Mouse (Mus musculus): ENCODE measurements around the gene Klf2. TPM values are rescaled to one million over a fixed set of nuclear protein-coding genes. Genes with fewer than 3 reads are reported as not detected.

Gene Klf2
- total and polyA plus RNA-seq, 2 experiments from 2014 or later: 4.0 to 9.5 TPM

DNA sequence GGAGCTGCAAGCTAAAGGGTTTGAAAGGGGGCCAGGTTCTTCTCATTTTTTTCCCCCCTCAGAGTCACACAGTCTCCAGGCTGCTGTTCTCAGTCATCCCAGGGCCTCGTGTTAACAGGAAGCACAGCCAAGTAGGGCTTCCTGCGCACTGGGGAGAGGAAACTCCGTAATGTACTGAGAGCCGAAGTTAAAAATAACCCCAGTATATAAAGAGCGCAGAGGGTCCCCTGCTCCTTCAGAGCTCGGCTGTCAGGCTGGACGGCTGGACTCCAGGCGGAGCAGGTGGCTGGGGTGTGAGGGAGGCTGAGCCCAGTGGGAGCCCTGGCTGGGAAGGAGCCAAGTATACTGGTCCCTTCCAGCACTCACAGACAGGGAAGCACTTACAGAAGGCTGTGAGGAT lies 23.2 kb upstream of the Klf2 start:
- 38% methylated on average over 8 of the region's 8 CpGs for WGBS
- peak; percentile 74 for DNase-seq
- ATAC-seq: peak; percentile 96
- H3K27me3 ChIP-seq (ENCODE audit: insufficient read depth, low read length): no peaks in the 10 kb centered on the region
- H3K36me3 ChIP-seq (ENCODE audit: insufficient read depth): no peaks in the 10 kb centered on the region
- no peak overlapping the region for H3K4me3 ChIP-seq (ENCODE audit: low read depth, low read length)
- no peak for TF ChIP-seq CTCF (IDR thresholded peaks at IDR 0.05; ENCODE audit: low read depth)
- H3K9me3 ChIP-seq (ENCODE audit: low read length): no peaks in the 10 kb centered on the region
- no peaks in the 10 kb centered on the region for H3K4me1 ChIP-seq (ENCODE audit: insufficient read depth)
- H3K4me2 ChIP-seq (ENCODE audit: low read depth): peak overlapping the region; percentile 29; the same call in 1 of the 2 replicates
- peak overlapping the region; percentile 59 for H3K27ac ChIP-seq (ENCODE audit: low read depth, low read length)
- H3K9ac ChIP-seq: 0 out of 2 replicates have a peak overlapping the region, but pooled peaks have one; percentile 22

DNA sequence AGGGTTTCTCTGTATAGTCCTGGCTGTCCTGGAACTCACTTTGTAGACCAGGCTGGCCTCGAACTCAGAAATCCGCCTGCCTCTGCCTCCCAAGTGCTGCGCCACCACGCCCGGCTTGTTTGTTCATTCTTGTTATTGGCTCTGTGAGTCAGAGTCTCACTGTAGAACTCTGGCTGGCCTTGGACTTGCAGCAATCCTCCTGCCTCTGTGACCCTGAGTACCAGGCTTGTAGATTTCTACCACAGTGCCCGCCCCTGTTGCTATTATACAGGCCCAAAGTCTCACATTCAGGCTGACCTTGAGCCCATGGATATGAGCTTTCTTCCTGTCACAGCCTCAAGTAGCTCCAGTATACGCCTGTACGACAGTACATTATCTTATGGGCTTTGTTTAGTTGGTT lies 22.3 kb upstream of the Klf2 start:
- Histone ChIP-seq H3K4me1 (ENCODE audit: insufficient read depth) (no peaks in the 10 kb centered on the region), H3K36me3 (ENCODE audit: insufficient read depth) (no peaks in the 10 kb centered on the region), H3K4me3 (ENCODE audit: low read depth, low read length) (no peak overlapping the region), H3K27ac (ENCODE audit: low read depth, low read length) (no peak overlapping the region), H3K4me2 (ENCODE audit: low read depth) (no peak overlapping the region), H3K27me3 (ENCODE audit: insufficient read depth, low read length) (no peaks in the 10 kb centered on the region), H3K9ac (no peak overlapping the region), H3K9me3 (ENCODE audit: low read length) (no peaks in the 10 kb centered on the region)
- TF ChIP-seq CTCF (IDR thresholded peaks at IDR 0.05; ENCODE audit: low read depth): no peak
- ATAC-seq: no peak
- no peak for DNase-seq
- 92% methylated on average over 8 of the region's 8 CpGs for WGBS

- no peaks in the 10 kb centered on the region for H3K9me3 ChIP-seq (ENCODE audit: low read length)
- TF ChIP-seq CTCF (IDR thresholded peaks at IDR 0.05; ENCODE audit: low read depth): no peak
- WGBS: 95% methylated on average over 1 of the region's 1 CpGs
These were observed 19.9 kb upstream of the Klf2 start for GRCm38 (mm10) chr8:72298928-72299327.

GRCm38 (mm10) chr8:72300654-72301400 lies 18.0 kb upstream of the Klf2 start:
- no peak for TF ChIP-seq CTCF (IDR thresholded peaks at IDR 0.05; ENCODE audit: low read depth)
- no peak overlapping the region for H3K27ac ChIP-seq (ENCODE audit: low read depth, low read length)
- H3K9me3 ChIP-seq (ENCODE audit: low read length): no peaks in the 10 kb centered on the region
- H3K4me2 ChIP-seq (ENCODE audit: low read depth): no peak overlapping the region
- no peak overlapping the region for H3K4me3 ChIP-seq (ENCODE audit: low read depth, low read length)
- WGBS: 79% methylated on average over 9 of the region's 9 CpGs
- H3K4me1 ChIP-seq (ENCODE audit: insufficient read depth): no peaks in the 10 kb centered on the region
- H3K36me3 ChIP-seq (ENCODE audit: insufficient read depth): no peaks in the 10 kb centered on the region
- no peak overlapping the region for H3K9ac ChIP-seq
- ATAC-seq (no peak), DNase-seq (no peak)
- no peaks in the 10 kb centered on the region for H3K27me3 ChIP-seq (ENCODE audit: insufficient read depth, low read length)

More at GRCm38 (mm10) chr8:72298928-72299327, 19.9 kb upstream of the Klf2 start:
- H3K27me3 ChIP-seq (ENCODE audit: insufficient read depth, low read length): no peaks in the 10 kb centered on the region
- H3K4me1 ChIP-seq (ENCODE audit: insufficient read depth): no peaks in the 10 kb centered on the region
- no peak overlapping the region for H3K27ac ChIP-seq (ENCODE audit: low read depth, low read length)
- H3K4me2 ChIP-seq (ENCODE audit: low read depth): no peak overlapping the region
- H3K9ac ChIP-seq: no peak overlapping the region
- ATAC-seq: no peak
- DNase-seq: no peak
- no peaks in the 10 kb centered on the region for H3K36me3 ChIP-seq (ENCODE audit: insufficient read depth)
- H3K4me3 ChIP-seq (ENCODE audit: low read depth, low read length): no peak overlapping the region

GRCm38 (mm10) chr8:72301497-72301896 lies 17.3 kb upstream of the Klf2 start:
- no peak overlapping the region for H3K27ac ChIP-seq (ENCODE audit: low read depth, low read length)
- no peak for TF ChIP-seq CTCF (IDR thresholded peaks at IDR 0.05; ENCODE audit: low read depth)
- no peaks in the 10 kb centered on the region for H3K4me1 ChIP-seq (ENCODE audit: insufficient read depth)
- H3K4me3 ChIP-seq (ENCODE audit: low read depth, low read length): no peak overlapping the region
- DNase-seq: no peak
- no peaks in the 10 kb centered on the region for H3K36me3 ChIP-seq (ENCODE audit: insufficient read depth)
- H3K27me3 ChIP-seq (ENCODE audit: insufficient read depth, low read length): no peaks in the 10 kb centered on the region
- ATAC-seq: no peak
- WGBS: 82% methylated on average over 5 of the region's 5 CpGs
- no peak overlapping the region for H3K4me2 ChIP-seq (ENCODE audit: low read depth)
- no peaks in the 10 kb centered on the region for H3K9me3 ChIP-seq (ENCODE audit: low read length)
- no peak overlapping the region for H3K9ac ChIP-seq

DNA sequence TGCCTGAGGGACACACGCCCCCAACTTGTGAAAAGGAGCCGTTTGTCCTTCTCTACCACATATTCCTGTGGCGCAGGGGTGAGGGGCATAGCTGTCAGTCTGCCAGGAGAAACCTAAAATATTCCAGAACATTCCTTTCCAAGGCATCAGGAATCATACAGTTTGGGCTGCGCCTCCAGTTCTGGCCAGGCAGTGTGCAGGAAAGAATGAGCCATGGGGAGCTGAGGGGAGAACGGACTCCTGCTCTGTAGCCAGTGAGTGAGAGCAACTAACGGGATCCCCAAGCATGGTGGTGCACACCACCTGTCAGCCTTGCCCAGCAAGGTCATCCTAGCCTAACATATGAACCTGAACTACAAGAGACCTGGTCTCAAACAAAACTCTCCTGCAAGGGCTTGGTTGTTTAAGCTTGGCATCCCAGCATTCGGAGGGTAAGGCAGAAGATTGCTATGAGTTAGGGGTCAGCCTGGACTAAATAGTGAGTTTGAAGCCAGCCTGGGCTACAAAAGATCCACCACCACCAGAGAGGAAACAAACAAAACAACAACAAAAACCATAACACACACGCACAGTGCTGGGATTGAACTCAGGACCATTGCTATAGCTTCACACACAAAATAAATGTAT lies 15.7 kb upstream of the Klf2 start:
- DNase-seq: no peak
- H3K9me3 ChIP-seq (ENCODE audit: low read length): no peaks in the 10 kb centered on the region
- no peak overlapping the region for H3K9ac ChIP-seq
- H3K27me3 ChIP-seq (ENCODE audit: insufficient read depth, low read length): no peaks in the 10 kb centered on the region
- no peak for TF ChIP-seq CTCF (IDR thresholded peaks at IDR 0.05; ENCODE audit: low read depth)
- no peaks in the 10 kb centered on the region for H3K36me3 ChIP-seq (ENCODE audit: insufficient read depth)
- no peak overlapping the region for H3K4me2 ChIP-seq (ENCODE audit: low read depth)
- no peak overlapping the region for H3K27ac ChIP-seq (ENCODE audit: low read depth, low read length)
- H3K4me3 ChIP-seq (ENCODE audit: low read depth, low read length): no peak overlapping the region
- H3K4me1 ChIP-seq (ENCODE audit: insufficient read depth): no peaks in the 10 kb centered on the region
- no peak for ATAC-seq
- 67% methylated on average over 8 of the region's 8 CpGs for WGBS

DNA sequence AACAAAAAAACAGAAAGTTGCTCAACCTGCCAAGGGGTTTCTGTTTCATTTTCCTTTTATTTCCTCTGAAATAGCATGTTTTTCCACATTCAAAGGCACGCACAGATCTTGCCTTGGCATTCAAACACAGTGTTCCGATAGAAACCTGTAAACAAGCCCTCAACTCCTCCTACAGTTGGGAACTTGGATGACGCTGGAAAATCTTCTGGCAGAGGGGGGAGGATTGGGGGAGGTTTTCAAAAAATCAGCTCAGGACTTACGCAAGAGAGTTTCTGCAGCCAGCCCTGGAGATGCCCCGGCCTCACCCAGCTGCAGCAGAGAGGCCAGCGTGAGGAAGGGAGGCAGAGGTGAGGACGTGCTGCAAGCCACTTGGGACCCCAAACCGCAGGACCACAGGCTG lies 15.2 kb upstream of the Klf2 start:
- Histone ChIP-seq H3K4me3 (ENCODE audit: low read depth, low read length) (no peak overlapping the region), H3K36me3 (ENCODE audit: insufficient read depth) (no peaks in the 10 kb centered on the region), H3K4me1 (ENCODE audit: insufficient read depth) (no peaks in the 10 kb centered on the region), H3K4me2 (ENCODE audit: low read depth) (no peak overlapping the region), H3K9me3 (ENCODE audit: low read length) (no peaks in the 10 kb centered on the region), H3K27me3 (ENCODE audit: insufficient read depth, low read length) (no peaks in the 10 kb centered on the region), H3K27ac (ENCODE audit: low read depth, low read length) (no peak overlapping the region), H3K9ac (no peak overlapping the region)
- ATAC-seq (no peak), DNase-seq (no peak)
- no peak for TF ChIP-seq CTCF (IDR thresholded peaks at IDR 0.05; ENCODE audit: low read depth)
- 56% methylated on average over 8 of the region's 8 CpGs for WGBS
